Mouse (Mus musculus) heart, adult 2 months (tissue): ENCODE measurements at regions not wholly inside any gene's neighbourhood (a gene's known extent, or its start where the extent isn't known, plus 50 kb on each side); places are given as distances from the start of the nearest gene placed in this dataset.

ENCODE experiments used
- DNase-seq, 2 experiments: peaks; one replicate each; pipeline ENCODE4 v3.0.0; 2021
- H3K27ac ChIP-seq: fragments of 200-600 bp; 2 replicates; pipeline ENCODE4 v1.8.1; 2022
- H3K27me3 ChIP-seq: fragments of 200-500 bp; 2 replicates; pipeline ENCODE4 v1.6.1; 2012; ENCODE audit warnings: mild to moderate bottlenecking, low read length, inconsistent platforms, mixed read lengths; ENCODE audit not compliant: control insufficient read depth, insufficient read depth
- H3K36me3 ChIP-seq: fragments of 200-500 bp; 2 replicates; pipeline ENCODE4 v1.6.1; 2012; ENCODE audit warnings: low read length, inconsistent platforms; ENCODE audit not compliant: control insufficient read depth, insufficient read depth
- H3K4me1 ChIP-seq: fragments of 200-500 bp; 2 replicates; pipeline ENCODE4 v1.6.1; 2011; ENCODE audit warnings: low read length; ENCODE audit not compliant: control insufficient read depth, insufficient read depth
- H3K4me3 ChIP-seq: fragments of 200-600 bp; 2 replicates; pipeline ENCODE4 v1.8.1; 2022
- H3K79me2 ChIP-seq: fragments of 200-500 bp; replicated peaks from 2 replicates; pipeline ENCODE4 v1.6.1; 2012; ENCODE audit warnings: mild to moderate bottlenecking, inconsistent platforms, low read length, moderate library complexity, mixed read lengths; ENCODE audit not compliant: control insufficient read depth, insufficient read depth
- H3K9ac ChIP-seq: fragments of 200-500 bp; 2 replicates; pipeline ENCODE4 v1.6.1; 2012; ENCODE audit warnings: low read depth, mild to moderate bottlenecking, control low read depth, inconsistent platforms, low read length, mixed read lengths
- CTCF ChIP-seq: fragments of 200-600 bp; IDR thresholded peaks from 2 replicates; pipeline ENCODE4 v1.8.1; 2022; ENCODE audit warnings: antibody characterized with exemption, mild to moderate bottlenecking, moderate library complexity
- EP300 ChIP-seq: fragments of 200-500 bp; IDR thresholded peaks from 2 replicates; pipeline ENCODE4 v1.6.1; 2011; ENCODE audit warnings: low read depth, low read length, control low read depth; ENCODE audit not compliant: insufficient read depth
- POLR2A ChIP-seq: fragments of 200-500 bp; IDR thresholded peaks from 2 replicates; pipeline ENCODE4 v1.6.1; 2011; ENCODE audit warnings: mild to moderate bottlenecking, low read depth, low read length, control low read depth; ENCODE audit not compliant: insufficient read depth
- WGBS: fragments of 180-500 bp; shearing (Covaris S2); methylation state at CpG from one replicate; pipeline ENCODE4 v1.1.7; 2018; 5-methylcytosine and 5-hydroxymethylcytosine counted together
- intact Hi-C: fragments of 180-260 bp; cut with DNase I; formaldehyde crosslinking; loops from one replicate; pipeline ENCODE4 v1.15.1; 2025

DNA sequence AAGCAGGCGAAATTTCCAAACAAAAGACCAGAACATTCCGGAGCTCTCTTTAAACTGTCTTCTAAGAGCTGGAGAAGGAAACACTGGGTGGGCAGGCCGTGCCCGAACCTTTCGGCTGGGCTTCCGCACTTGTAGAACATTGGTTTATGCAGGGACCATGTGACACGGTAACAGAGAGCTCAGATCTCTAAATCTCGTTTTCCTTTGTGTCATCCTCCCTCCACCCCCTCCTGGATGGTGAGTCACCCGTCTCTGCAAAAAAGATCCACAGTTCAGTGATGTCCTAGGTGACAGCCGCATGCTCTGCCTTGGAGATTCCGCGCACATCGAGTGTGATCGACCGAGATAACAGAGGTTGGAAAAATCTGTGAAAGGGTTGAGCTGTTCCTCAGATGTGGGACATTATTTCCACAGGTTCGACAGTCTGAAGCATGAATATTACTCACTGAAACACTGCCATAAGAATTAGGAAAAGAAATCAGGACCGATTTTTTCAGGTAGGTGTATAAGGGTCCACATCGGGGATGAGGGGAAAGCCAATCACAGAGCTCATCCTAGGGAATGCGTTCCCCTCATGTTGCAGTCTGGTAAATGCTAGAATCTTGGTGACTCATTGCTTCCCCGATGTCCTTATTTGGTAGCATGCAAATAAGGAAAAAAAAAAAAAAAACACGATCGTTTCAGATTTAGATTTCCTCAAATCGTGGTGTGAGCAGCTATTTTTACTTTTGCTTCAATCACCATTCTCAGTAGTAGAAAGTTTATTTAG is 70.0 kb upstream of the Foxo1 start:
- peak overlapping the region; percentile 64 for H3K9ac ChIP-seq
- intact Hi-C loops: loop anchor here (2.0 to 5.0 kb wide), 5 partner anchors 93 to 636 kb away; partner anchors contain the start of genes Maml3 and Setd7
- TF ChIP-seq CTCF (no peak), EP300 (0 out of 2 replicates have a peak, but pooled peaks have one; percentile 10), POLR2A (0 out of 2 replicates have a peak, but pooled peaks have one; percentile 26)
- peak; percentile 50 to 73 for DNase-seq
- peak overlapping the region; percentile 70 for H3K27ac ChIP-seq
- peaks cover 6% of the 10 kb centered on the region for H3K4me1 ChIP-seq
- peak overlapping the region; percentile 50 for H3K4me3 ChIP-seq
- H3K36me3 ChIP-seq: no peaks in the 10 kb centered on the region
- no peaks in the 10 kb centered on the region for H3K27me3 ChIP-seq
- 22% methylated on average over 23 of the region's 23 CpGs for WGBS
- no peaks in the 10 kb centered on the region for H3K79me2 ChIP-seq

DNA sequence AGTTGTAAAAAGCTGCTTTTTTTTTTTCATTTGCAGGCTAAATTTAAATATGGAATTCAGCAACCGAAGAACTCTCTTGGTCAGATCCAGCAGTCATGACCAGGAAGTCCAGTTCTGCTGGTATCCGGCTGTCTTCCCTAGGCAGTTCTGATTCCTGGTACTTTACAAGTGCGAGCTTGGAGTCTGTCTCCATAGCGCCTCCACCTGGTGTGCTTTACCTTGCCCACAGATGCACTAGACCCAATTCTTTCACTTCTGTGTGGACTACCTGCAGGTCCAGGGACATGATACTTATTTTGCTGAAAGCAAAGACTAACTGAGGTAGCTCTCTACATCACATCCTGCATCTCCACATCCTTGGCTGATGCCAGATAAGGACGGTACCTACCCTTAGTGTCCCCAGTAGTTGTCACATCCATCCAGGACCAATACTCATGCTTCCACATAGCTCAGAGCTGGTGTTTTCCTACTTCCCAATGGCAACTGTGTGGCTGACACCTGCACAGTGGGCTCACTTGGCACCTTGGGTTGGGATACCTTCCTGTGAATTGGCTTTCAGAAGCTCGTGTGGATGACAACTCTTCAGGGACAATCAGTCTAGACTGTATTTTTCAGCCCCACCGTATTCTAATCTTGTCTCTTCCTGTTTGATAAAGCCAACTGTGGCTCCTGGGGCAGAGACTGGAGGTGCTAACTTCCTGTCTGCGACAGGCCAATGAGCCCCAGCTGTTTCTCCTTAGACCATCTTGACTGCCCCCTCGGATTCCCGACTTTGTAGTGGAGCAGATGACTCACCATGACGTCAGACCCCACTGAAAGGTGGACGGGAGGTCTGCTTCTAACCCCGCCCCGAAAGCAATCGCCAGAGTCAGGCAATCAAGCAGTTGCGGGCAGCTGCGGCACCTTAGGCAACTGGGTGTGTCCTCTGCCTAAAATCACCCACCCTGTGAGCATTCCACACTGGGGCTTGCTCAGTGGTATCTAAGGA is 69.1 kb upstream of the Foxo1 start:
- Histone ChIP-seq H3K27me3 (no peaks in the 10 kb centered on the region), H3K9ac (no peak overlapping the region), H3K4me3 (peak overlapping the region; percentile 50), H3K4me1 (peaks cover 6% of the 10 kb centered on the region), H3K79me2 (no peaks in the 10 kb centered on the region), H3K27ac (peak overlapping the region; percentile 70), H3K36me3 (no peaks in the 10 kb centered on the region)
- peak; percentile 46 to 47 for DNase-seq
- WGBS: 19% methylated on average over 17 of the region's 17 CpGs
- TF ChIP-seq EP300 (no peak), CTCF (peak; percentile 53), POLR2A (no peak)
- intact Hi-C loops: loop anchor here (2.0 to 5.0 kb wide), 4 partner anchors 94 to 637 kb away; partner anchors contain the start of genes Maml3 and Setd7

DNA sequence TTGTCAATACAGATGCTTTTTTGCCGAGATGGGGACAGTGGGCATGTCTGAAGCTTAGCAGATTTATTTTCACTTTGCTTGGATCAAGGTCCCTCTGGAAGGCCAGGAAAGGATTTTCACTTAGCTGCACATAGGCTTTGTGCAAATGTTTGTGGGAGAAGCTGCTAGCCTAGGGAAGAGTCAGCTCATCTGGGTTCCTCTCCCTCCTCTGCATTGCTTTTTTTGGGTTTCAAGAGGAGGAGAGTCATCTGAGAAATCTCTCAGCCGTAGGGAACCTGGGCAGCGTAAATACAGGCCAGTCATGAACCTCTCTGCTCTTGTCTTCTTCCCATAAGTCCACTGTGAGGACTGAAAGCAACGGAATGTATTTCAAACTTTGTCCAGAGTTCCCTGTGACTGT is 68.0 kb upstream of the Foxo1 start:
- DNase-seq: peak in 1 of 2 experiments; percentile 10
- Histone ChIP-seq H3K9ac (no peak overlapping the region), H3K27me3 (no peaks in the 10 kb centered on the region), H3K4me3 (no peak overlapping the region), H3K79me2 (no peaks in the 10 kb centered on the region), H3K27ac (no peak overlapping the region), H3K36me3 (no peaks in the 10 kb centered on the region), H3K4me1 (peaks cover 6% of the 10 kb centered on the region)
- 59% methylated on average over 4 of the region's 4 CpGs for WGBS
- intact Hi-C loops: no loop called here
- TF ChIP-seq CTCF (no peak), EP300 (no peak), POLR2A (no peak)

DNA sequence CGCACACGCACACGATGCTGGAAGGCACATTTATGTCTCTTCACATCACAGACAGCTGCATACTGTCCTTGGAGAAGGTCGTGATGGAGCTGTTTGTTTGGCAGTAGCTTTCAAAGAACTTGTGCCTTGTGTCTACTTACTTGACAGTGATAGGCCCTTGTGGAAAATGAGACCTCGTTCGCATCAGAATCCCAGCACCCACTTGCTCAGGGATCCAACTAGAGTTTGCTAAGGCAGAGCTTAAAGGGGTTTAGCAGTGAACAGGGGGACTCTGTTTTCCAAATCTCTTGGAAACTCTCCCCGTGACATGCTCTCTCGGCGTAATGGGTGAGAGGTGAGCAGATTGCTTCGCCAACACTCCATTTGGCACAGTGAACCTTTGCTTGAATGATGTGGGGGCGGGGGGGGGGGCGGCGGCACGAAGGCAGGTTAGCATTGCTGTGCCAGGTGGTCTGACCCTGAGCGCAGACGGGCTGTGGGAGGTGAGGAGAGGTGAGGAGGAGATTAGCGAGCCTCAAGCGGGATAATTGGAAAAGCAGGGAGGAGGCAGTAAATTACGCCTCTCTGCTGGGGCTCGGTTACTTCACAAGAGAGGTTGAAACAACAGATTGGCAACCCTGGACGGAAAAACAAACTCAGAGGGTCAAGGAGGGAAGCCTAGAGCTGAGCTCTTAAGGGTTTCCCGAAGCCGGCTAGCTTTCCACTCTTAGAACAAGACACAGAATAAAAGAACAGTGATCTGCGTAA is 57.4 kb upstream of the Foxo1 start:
- TF ChIP-seq CTCF (no peak), POLR2A (no peak), EP300 (no peak)
- no peak overlapping the region for H3K4me3 ChIP-seq
- H3K4me1 ChIP-seq: no peaks in the 10 kb centered on the region
- DNase-seq: peak in 1 of 2 experiments; percentile 8
- WGBS: 24% methylated on average over 24 of the region's 24 CpGs
- H3K79me2 ChIP-seq: no peaks in the 10 kb centered on the region
- no peaks in the 10 kb centered on the region for H3K27me3 ChIP-seq
- H3K27ac ChIP-seq: no peak overlapping the region
- H3K36me3 ChIP-seq: no peaks in the 10 kb centered on the region
- intact Hi-C loops: no loop called here
- H3K9ac ChIP-seq: no peak overlapping the region

DNA sequence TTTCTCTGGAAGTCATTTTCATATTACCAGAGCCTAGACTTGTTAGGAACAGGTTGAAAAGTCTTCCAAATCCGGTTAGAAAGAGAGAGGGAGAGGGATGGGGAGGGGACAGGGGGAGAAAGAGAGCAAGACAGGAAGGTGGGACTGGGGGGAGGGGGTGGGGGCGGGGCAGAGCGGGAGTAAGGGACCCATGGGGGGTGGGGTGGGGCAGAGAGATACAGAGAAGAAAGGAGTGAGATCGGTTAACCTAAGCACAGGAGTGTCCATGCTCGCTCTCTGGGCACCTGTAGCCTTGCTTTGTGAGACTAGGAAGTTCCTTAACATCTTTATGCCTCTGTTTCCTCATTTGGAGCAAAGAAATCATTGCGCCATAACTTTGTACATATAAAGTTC is 56.8 kb upstream of the Foxo1 start:
- intact Hi-C loops: no loop called here
- WGBS: 43% methylated on average over 4 of the region's 6 CpGs
- H3K27ac ChIP-seq: no peak overlapping the region
- no peaks in the 10 kb centered on the region for H3K79me2 ChIP-seq
- H3K9ac ChIP-seq: no peak overlapping the region
- H3K4me3 ChIP-seq: no peak overlapping the region
- no peaks in the 10 kb centered on the region for H3K27me3 ChIP-seq
- no peaks in the 10 kb centered on the region for H3K4me1 ChIP-seq
- H3K36me3 ChIP-seq: no peaks in the 10 kb centered on the region
- no peak for DNase-seq
- TF ChIP-seq EP300: no peak
- TF ChIP-seq POLR2A: no peak
- no peak for TF ChIP-seq CTCF
